8 mouse cellular contexts compared by ENCODE assay signal in genomic region chr17:25831451-25832281, GRCm38 (mm10). TPM values are rescaled to one million over a fixed set of nuclear protein-coding genes. Genes with fewer than 3 reads are reported as not detected.
DNase-seq lines count a peak whose midpoint lies in the region; ATAC-seq lines count a peak whose summit lies in the region.

No protein-coding gene starts in this region.

- peaks cover 20% of the 10 kb centered on the region for H3K36me3 ChIP-seq in forebrain, embryonic 16.5 days (ENCODE audit: control insufficient read depth, insufficient read depth)

- H3K27ac ChIP-seq in forebrain, embryonic 16.5 days (ENCODE audit: low read length): peak overlapping the region; percentile 88; the same call in 1 of the 2 replicates

- peak overlapping the region; percentile 88 for H3K4me2 ChIP-seq in forebrain, embryonic 16.5 days (ENCODE audit: low read length)

- H3K9ac ChIP-seq in forebrain, embryonic 16.5 days (replicated peaks; ENCODE audit: low read depth, low read length): peak overlapping the region; percentile 86

- H3K4me1 ChIP-seq in forebrain, embryonic 16.5 days (replicated peaks; ENCODE audit: control insufficient read depth, insufficient read depth, low read length): peaks cover 80% of the 10 kb centered on the region

- WGBS in forebrain, embryonic 16.5 days: 58% methylated on average over 21 of the region's 21 CpGs

- DNase-seq in heart, adult 18-20 months: peak; percentile 41 to 51
- no peak for DNase-seq in heart, adult 8-10 months (ENCODE audit: low spot score)
- DNase-seq in adrenal gland, postnatal 10 days: peak; percentile 69
- DNase-seq in kidney, postnatal 10 days: peak; percentile 57
- peak; percentile 33 for DNase-seq in neural tube, embryonic 10.5 days (ENCODE audit: extremely low spot score, low spot score)
- DNase-seq in left cerebral cortex, adult 11 months (ENCODE audit: low spot score): no peak

- H3K27me3 ChIP-seq in forebrain, embryonic 16.5 days (replicated peaks; ENCODE audit: control insufficient read depth, insufficient read depth, low read length): no peaks in the 10 kb centered on the region

- ATAC-seq in forebrain, embryonic 16.5 days: no peak
- no peak for ATAC-seq in CD4-positive, CD25-positive, alpha-beta regulatory T cell, adult 4 months

- H3K9me3 ChIP-seq in forebrain, embryonic 16.5 days (ENCODE audit: control insufficient read depth, low read length): no peaks in the 10 kb centered on the region

- peak overlapping the region; percentile 94 for H3K4me3 ChIP-seq in forebrain, embryonic 16.5 days (replicated peaks; ENCODE audit: low read length)

RNA-seq across cellular contexts. Expression of gene Stub1, which starts 1.5 kb away (rescaled TPM):
- 100 to 1,000 TPM; 113 to 128 TPM for total RNA-seq in heart, adult 18-20 months (2021)
- 100 to 1,000 TPM; 129 to 137 (median 130) TPM for total RNA-seq in heart, adult 8-10 months (2022)
- 100 to 1,000 TPM; 138 to 157 TPM for total RNA-seq in adrenal gland, postnatal 10 days (2021)
- 301 and 335 TPM in 2 replicates for polyA plus RNA-seq in forebrain, embryonic 16.5 days (2015; fragmentation: Nextera tagmentation; extraction: Ambion mirVana)
- 10 to 100 TPM; 75.1 to 75.2 TPM for polyA plus RNA-seq in CD4-positive, CD25-positive, alpha-beta regulatory T cell, adult 4 months (2017; shearing (Covaris generic))

RNA-seq across cellular contexts. Expression of gene Jmjd8, which starts 3.0 kb away (rescaled TPM):
- 10 to 100 TPM; 28.0 to 34.0 TPM for total RNA-seq in heart, adult 18-20 months (2021)
- total RNA-seq in heart, adult 8-10 months (2022): 10 to 100 TPM; 34.2 to 39.6 (median 34.8) TPM
- 10 to 100 TPM; 54.9 to 62.3 TPM for total RNA-seq in adrenal gland, postnatal 10 days (2021)
- 68.2 and 73.9 TPM in 2 replicates for polyA plus RNA-seq in forebrain, embryonic 16.5 days (2015; fragmentation: Nextera tagmentation; extraction: Ambion mirVana)
- polyA plus RNA-seq in CD4-positive, CD25-positive, alpha-beta regulatory T cell, adult 4 months (2017; shearing (Covaris generic)): 10 to 100 TPM; 22.2 to 42.8 TPM

RNA-seq across cellular contexts. Expression of gene Rhbdl1, which starts 5.4 kb away (rescaled TPM):
- total RNA-seq in heart, adult 18-20 months (2021): 1 to 10 TPM; 1.8 to 2.3 TPM
- total RNA-seq in heart, adult 8-10 months (2022): 1 to 10 TPM in 3 of 4 experiments, under 1 TPM in 1; 0.97 to 5.1 (median 1.6) TPM
- total RNA-seq in adrenal gland, postnatal 10 days (2021): 10 to 100 TPM; 11.9 to 14.6 TPM
- polyA plus RNA-seq in forebrain, embryonic 16.5 days (2015; fragmentation: Nextera tagmentation; extraction: Ambion mirVana): 30.7 and 42.2 TPM in 2 replicates
- not detected for polyA plus RNA-seq in CD4-positive, CD25-positive, alpha-beta regulatory T cell, adult 4 months (2017; shearing (Covaris generic))

RNA-seq across cellular contexts. Expression of gene Wdr24, which starts 8.2 kb away (rescaled TPM):
- total RNA-seq in heart, adult 18-20 months (2021): 10 to 100 TPM in 1 of 2 experiments, 1 to 10 TPM in 1; 9.8 to 11.7 TPM
- 10 to 100 TPM; 11.2 to 12.6 (median 12.1) TPM for total RNA-seq in heart, adult 8-10 months (2022)
- 10 to 100 TPM; 17.6 to 23.1 TPM for total RNA-seq in adrenal gland, postnatal 10 days (2021)
- 36.5 and 37.3 TPM in 2 replicates for polyA plus RNA-seq in forebrain, embryonic 16.5 days (2015; fragmentation: Nextera tagmentation; extraction: Ambion mirVana)
- 10 to 100 TPM; 19.4 to 53.9 TPM for polyA plus RNA-seq in CD4-positive, CD25-positive, alpha-beta regulatory T cell, adult 4 months (2017; shearing (Covaris generic))

RNA-seq across cellular contexts. Expression of gene Gm20683, which starts 9.9 kb away (rescaled TPM):
- total RNA-seq in heart, adult 18-20 months (2021): 1 to 10 TPM; 1.2 to 3.3 TPM
- 1 to 10 TPM; 2.2 to 4.4 (median 3.8) TPM for total RNA-seq in heart, adult 8-10 months (2022)
- total RNA-seq in adrenal gland, postnatal 10 days (2021): 10 to 100 TPM in 1 of 2 experiments, 1 to 10 TPM in 1; 7.0 to 12.3 TPM
- 10.7 and 14.2 TPM in 2 replicates for polyA plus RNA-seq in forebrain, embryonic 16.5 days (2015; fragmentation: Nextera tagmentation; extraction: Ambion mirVana)
- 1 to 10 TPM in 1 of 2 experiments, under 1 TPM in 1; 0.79 to 1.7 TPM for polyA plus RNA-seq in CD4-positive, CD25-positive, alpha-beta regulatory T cell, adult 4 months (2017; shearing (Covaris generic))

Comparison
In these comparisons a context has a peak if more than half of its experiments do, and no peak if none do; other contexts are left out.
1. DNase-seq: peak in heart, adult 18-20 months (2 of 2), adrenal gland, postnatal 10 days (single experiment), kidney, postnatal 10 days (single experiment) and neural tube, embryonic 10.5 days (single experiment); none in heart, adult 8-10 months (single experiment) and left cerebral cortex, adult 11 months (single experiment).